Mouse (Mus musculus): ENCODE results near the gene Ifngr2. TPM values are rescaled to one million over a fixed set of nuclear protein-coding genes. Genes with fewer than 3 reads are reported as not detected.
A peak's percentile ranks its signal among the peaks of the same experiment; 100 is the strongest.

Ifngr2 gene
- polyA plus RNA-seq, 1 experiment, result 162 TPM

GRCm38 (mm10) chr16:91546391-91546835, 459 bp upstream of the Ifngr2 start:
- 0 out of 2 replicates have a peak, but pooled peaks have one; percentile 48 for TF ChIP-seq POLR2A (IDR thresholded peaks at IDR 0.05; ENCODE audit: low read depth, low read length)
- no peak for TF ChIP-seq CTCF (IDR thresholded peaks at IDR 0.05; ENCODE audit: extremely low read depth, insufficient read length, insufficient replicate concordance, low read depth, low read length)
- 11% methylated on average over 14 of the region's 14 CpGs for WGBS
- Histone ChIP-seq H3K27ac (ENCODE audit: insufficient read depth, low read depth, low read length) (peak overlapping the region; percentile 77), H3K4me1 (ENCODE audit: control insufficient read depth, insufficient read depth, insufficient read length, low read length) (peaks cover 18% of the 10 kb centered on the region), H3K36me3 (ENCODE audit: control insufficient read depth, insufficient read depth, low read length) (0 out of 2 replicates have a peak, but pooled peaks cover 2% of the 10 kb centered on the region), H3K4me3 (ENCODE audit: low read depth, low read length) (peak overlapping the region; percentile 95), H3K27me3 (ENCODE audit: control insufficient read depth, insufficient read depth, low read length) (no peaks in the 10 kb centered on the region)

- peaks cover 28% of the 10 kb centered on the region for H3K4me1 ChIP-seq (ENCODE audit: control insufficient read depth, insufficient read depth, insufficient read length, low read length)
- H3K36me3 ChIP-seq (ENCODE audit: control insufficient read depth, insufficient read depth, low read length), result peaks cover 3% of the 10 kb centered on the region; the same call in 1 of the 2 replicates
- no peaks in the 10 kb centered on the region for H3K27me3 ChIP-seq (ENCODE audit: control insufficient read depth, insufficient read depth, low read length)
- 5% methylated on average over 5 of the region's 5 CpGs for WGBS
- H3K4me3 ChIP-seq (ENCODE audit: low read depth, low read length), result peak overlapping the region; percentile 95
- TF ChIP-seq POLR2A (IDR thresholded peaks at IDR 0.05; ENCODE audit: low read depth, low read length) (peak; percentile 50; the same call in 1 of the 2 replicates), CTCF (IDR thresholded peaks at IDR 0.05; ENCODE audit: extremely low read depth, insufficient read length, insufficient replicate concordance, low read depth, low read length) (no peak)
- peak overlapping the region; percentile 96 for H3K27ac ChIP-seq (ENCODE audit: insufficient read depth, low read depth, low read length)
Measured at GRCm38 (mm10) chr16:91547974-91548373, 1.1 kb downstream of the Ifngr2 start.

- Histone ChIP-seq H3K27ac (ENCODE audit: insufficient read depth, low read depth, low read length) (peak overlapping the region; percentile 97), H3K27me3 (ENCODE audit: control insufficient read depth, insufficient read depth, low read length) (no peaks in the 10 kb centered on the region), H3K36me3 (ENCODE audit: control insufficient read depth, insufficient read depth, low read length) (peaks cover 6% of the 10 kb centered on the region; the same call in 1 of the 2 replicates), H3K4me3 (ENCODE audit: low read depth, low read length) (peak overlapping the region; percentile 21; the same call in 1 of the 2 replicates), H3K4me1 (ENCODE audit: control insufficient read depth, insufficient read depth, insufficient read length, low read length) (peaks cover 34% of the 10 kb centered on the region)
- TF ChIP-seq POLR2A (IDR thresholded peaks at IDR 0.05; ENCODE audit: low read depth, low read length) (no peak), CTCF (IDR thresholded peaks at IDR 0.05; ENCODE audit: extremely low read depth, insufficient read length, insufficient replicate concordance, low read depth, low read length) (no peak)
- 10% methylated on average over 5 of the region's 5 CpGs for WGBS
Measured at GRCm38 (mm10) chr16:91548586-91548985, 1.7 kb downstream of the Ifngr2 start.

GRCm38 (mm10) chr16:91548996-91549395, 2.1 kb downstream of the Ifngr2 start:
- peak overlapping the region; percentile 97 for H3K27ac ChIP-seq (ENCODE audit: insufficient read depth, low read depth, low read length)

GRCm38 (mm10) chr16:91549616-91550015, 2.7 kb downstream of the Ifngr2 start:
- Histone ChIP-seq H3K4me1 (ENCODE audit: control insufficient read depth, insufficient read depth, insufficient read length, low read length) (peaks cover 42% of the 10 kb centered on the region), H3K27me3 (ENCODE audit: control insufficient read depth, insufficient read depth, low read length) (no peaks in the 10 kb centered on the region), H3K27ac (ENCODE audit: insufficient read depth, low read depth, low read length) (peak overlapping the region; percentile 97), H3K36me3 (ENCODE audit: control insufficient read depth, insufficient read depth, low read length) (peaks cover 6% of the 10 kb centered on the region; the same call in 1 of the 2 replicates), H3K4me3 (ENCODE audit: low read depth, low read length) (peak overlapping the region; percentile 38)
- TF ChIP-seq POLR2A (IDR thresholded peaks at IDR 0.05; ENCODE audit: low read depth, low read length) (no peak), CTCF (IDR thresholded peaks at IDR 0.05; ENCODE audit: extremely low read depth, insufficient read length, insufficient replicate concordance, low read depth, low read length) (no peak)
- 28% methylated on average over 5 of the region's 5 CpGs for WGBS

More at GRCm38 (mm10) chr16:91548996-91549395, 2.1 kb downstream of the Ifngr2 start:
- H3K27me3 ChIP-seq (ENCODE audit: control insufficient read depth, insufficient read depth, low read length), result no peaks in the 10 kb centered on the region
- H3K36me3 ChIP-seq (ENCODE audit: control insufficient read depth, insufficient read depth, low read length), result peaks cover 6% of the 10 kb centered on the region; the same call in 1 of the 2 replicates
- TF ChIP-seq CTCF (IDR thresholded peaks at IDR 0.05; ENCODE audit: extremely low read depth, insufficient read length, insufficient replicate concordance, low read depth, low read length) (no peak), POLR2A (IDR thresholded peaks at IDR 0.05; ENCODE audit: low read depth, low read length) (no peak)
- peak overlapping the region; percentile 4; the same call in 1 of the 2 replicates for H3K4me3 ChIP-seq (ENCODE audit: low read depth, low read length)
- H3K4me1 ChIP-seq (ENCODE audit: control insufficient read depth, insufficient read depth, insufficient read length, low read length), result peaks cover 38% of the 10 kb centered on the region
- WGBS, result 20% methylated on average over 2 of the region's 2 CpGs

GRCm38 (mm10) chr16:91551081-91551524, 4.2 kb downstream of the Ifngr2 start:
- WGBS, result 26% methylated on average over 10 of the region's 10 CpGs
- Histone ChIP-seq H3K4me3 (ENCODE audit: low read depth, low read length) (peak overlapping the region; percentile 34), H3K4me1 (ENCODE audit: control insufficient read depth, insufficient read depth, insufficient read length, low read length) (peaks cover 44% of the 10 kb centered on the region), H3K36me3 (ENCODE audit: control insufficient read depth, insufficient read depth, low read length) (peaks cover 17% of the 10 kb centered on the region), H3K27ac (ENCODE audit: insufficient read depth, low read depth, low read length) (peak overlapping the region; percentile 98), H3K27me3 (ENCODE audit: control insufficient read depth, insufficient read depth, low read length) (no peaks in the 10 kb centered on the region)
- no peak for TF ChIP-seq POLR2A (IDR thresholded peaks at IDR 0.05; ENCODE audit: low read depth, low read length)
- TF ChIP-seq CTCF (IDR thresholded peaks at IDR 0.05; ENCODE audit: extremely low read depth, insufficient read length, insufficient replicate concordance, low read depth, low read length), result no peak

GRCm38 (mm10) chr16:91552072-91552471, 5.2 kb downstream of the Ifngr2 start:
- H3K4me1 ChIP-seq (ENCODE audit: control insufficient read depth, insufficient read depth, insufficient read length, low read length), result peaks cover 39% of the 10 kb centered on the region
- peaks cover 25% of the 10 kb centered on the region for H3K36me3 ChIP-seq (ENCODE audit: control insufficient read depth, insufficient read depth, low read length)
- peak overlapping the region; percentile 98 for H3K27ac ChIP-seq (ENCODE audit: insufficient read depth, low read depth, low read length)
- no peaks in the 10 kb centered on the region for H3K27me3 ChIP-seq (ENCODE audit: control insufficient read depth, insufficient read depth, low read length)
- no peak for TF ChIP-seq POLR2A (IDR thresholded peaks at IDR 0.05; ENCODE audit: low read depth, low read length)
- no peak; the same call in 1 of the 2 replicates for TF ChIP-seq CTCF (IDR thresholded peaks at IDR 0.05; ENCODE audit: extremely low read depth, insufficient read length, insufficient replicate concordance, low read depth, low read length)
- H3K4me3 ChIP-seq (ENCODE audit: low read depth, low read length), result peak overlapping the region; percentile 34; the same call in 1 of the 2 replicates
- WGBS, result 29% methylated on average over 9 of the region's 9 CpGs
